Mouse (Mus musculus) hindbrain, embryonic 14.5 days (tissue): ENCODE data around the gene Zbtb26. TPM values are rescaled to one million over a fixed set of nuclear protein-coding genes. Genes with fewer than 3 reads are reported as not detected.

Experiments used
- ATAC-seq: fragments of 200-750 bp; cut with Nextera tagmentation; 2 replicates; pipeline ENCODE4 v1.8.0; 2017; ENCODE audit warnings: moderate number of reproducible peaks, mild to moderate bottlenecking, moderate TSS enrichment, moderate library complexity; ENCODE audit not compliant: low FRiP score
- DNase-seq: peaks from one replicate; pipeline ENCODE4 v3.0.0-alpha.2; 2015; ENCODE audit warnings: low spot score
- H3K27ac ChIP-seq: fragments of 300-500 bp; sonication (generic); 2 replicates; pipeline ENCODE4 v1.5.1; 2014; ENCODE audit warnings: mild to moderate bottlenecking, moderate library complexity
- H3K27me3 ChIP-seq: fragments of 300-500 bp; sonication (generic); 2 replicates; pipeline ENCODE4 v1.6.1; 2014; ENCODE audit warnings: mild to moderate bottlenecking, low read length, mixed read lengths; ENCODE audit not compliant: control insufficient read depth, insufficient read depth
- H3K36me3 ChIP-seq: fragments of 300-500 bp; sonication (generic); replicated peaks from 2 replicates; pipeline ENCODE4 v1.6.1; 2014; ENCODE audit not compliant: control insufficient read depth, insufficient read depth
- H3K4me1 ChIP-seq: fragments of 300-500 bp; sonication (generic); replicated peaks from 2 replicates; pipeline ENCODE4 v1.6.1; 2014; ENCODE audit warnings: antibody characterized with exemption, low read length, mixed read lengths; ENCODE audit not compliant: control insufficient read depth, insufficient read depth
- H3K4me2 ChIP-seq: fragments of 300-500 bp; sonication (generic); replicated peaks from 2 replicates; pipeline ENCODE4 v1.6.1; 2014; ENCODE audit warnings: mild to moderate bottlenecking, moderate library complexity
- H3K4me3 ChIP-seq: fragments of 300-500 bp; sonication (generic); replicated peaks from 2 replicates; pipeline ENCODE4 v1.5.1; 2014; ENCODE audit warnings: mild to moderate bottlenecking, low read length
- H3K9ac ChIP-seq: fragments of 300-500 bp; sonication (generic); 2 replicates; pipeline ENCODE4 v1.6.1; 2014
- H3K9me3 ChIP-seq: fragments of 300-500 bp; sonication (generic); 2 replicates; pipeline ENCODE4 v1.6.1; 2016; ENCODE audit warnings: low read length; ENCODE audit not compliant: control insufficient read depth
- WGBS: fragments of 180-500 bp; shearing (Covaris S2); extraction: QIAGEN DNeasy Blood & Tissue Kit; methylation state at CpG from one replicate; pipeline ENCODE4 v1.1.7; 2014; 5-methylcytosine and 5-hydroxymethylcytosine counted together
- polyA plus RNA-seq: library from polyadenylated mRNA; unstranded; fragments of >200 nt; fragmentation: Nextera tagmentation; extraction: Ambion mirVana; gene quantifications from 2 replicates; pipeline ENCODE4 v1.2.1, GENCODE M21; 2014

Zbtb26 gene
- polyA plus RNA-seq, 1 experiment from 2014 or later = 9.8 TPM

DNA sequence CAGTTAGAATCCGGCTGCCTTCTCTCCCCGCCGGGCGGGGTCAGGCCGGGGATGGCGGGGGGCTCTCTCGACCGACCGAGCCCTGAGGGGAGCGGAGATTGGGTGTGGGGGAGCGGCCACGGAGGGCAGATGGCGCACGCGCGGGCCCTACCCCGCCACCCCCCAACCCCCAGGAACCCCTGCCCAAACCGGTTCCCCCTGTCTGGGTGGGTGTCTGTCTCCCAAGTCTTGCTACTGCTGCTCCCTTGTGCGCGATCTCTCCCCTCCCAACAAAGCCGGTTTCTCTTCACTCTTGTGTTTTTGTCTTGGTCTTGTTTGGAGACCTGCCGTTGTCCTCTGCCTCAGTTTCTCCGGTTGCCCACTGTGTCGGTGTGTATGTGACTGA is 9.4 kb upstream of the Zbtb26 start:
- H3K4me2 ChIP-seq = peak overlapping the region; percentile 69
- H3K4me3 ChIP-seq = peak overlapping the region; percentile 84
- no peaks in the 10 kb centered on the region for H3K9me3 ChIP-seq
- ATAC-seq = peak; percentile 85
- peak overlapping the region; percentile 87 for H3K27ac ChIP-seq
- peaks cover 12% of the 10 kb centered on the region for H3K4me1 ChIP-seq
- no peaks in the 10 kb centered on the region for H3K27me3 ChIP-seq
- peak overlapping the region; percentile 89 for H3K9ac ChIP-seq
- under 1% methylated on average over 13 of the region's 24 CpGs for WGBS
- H3K36me3 ChIP-seq = no peaks in the 10 kb centered on the region
- DNase-seq = peak; percentile 26

DNA sequence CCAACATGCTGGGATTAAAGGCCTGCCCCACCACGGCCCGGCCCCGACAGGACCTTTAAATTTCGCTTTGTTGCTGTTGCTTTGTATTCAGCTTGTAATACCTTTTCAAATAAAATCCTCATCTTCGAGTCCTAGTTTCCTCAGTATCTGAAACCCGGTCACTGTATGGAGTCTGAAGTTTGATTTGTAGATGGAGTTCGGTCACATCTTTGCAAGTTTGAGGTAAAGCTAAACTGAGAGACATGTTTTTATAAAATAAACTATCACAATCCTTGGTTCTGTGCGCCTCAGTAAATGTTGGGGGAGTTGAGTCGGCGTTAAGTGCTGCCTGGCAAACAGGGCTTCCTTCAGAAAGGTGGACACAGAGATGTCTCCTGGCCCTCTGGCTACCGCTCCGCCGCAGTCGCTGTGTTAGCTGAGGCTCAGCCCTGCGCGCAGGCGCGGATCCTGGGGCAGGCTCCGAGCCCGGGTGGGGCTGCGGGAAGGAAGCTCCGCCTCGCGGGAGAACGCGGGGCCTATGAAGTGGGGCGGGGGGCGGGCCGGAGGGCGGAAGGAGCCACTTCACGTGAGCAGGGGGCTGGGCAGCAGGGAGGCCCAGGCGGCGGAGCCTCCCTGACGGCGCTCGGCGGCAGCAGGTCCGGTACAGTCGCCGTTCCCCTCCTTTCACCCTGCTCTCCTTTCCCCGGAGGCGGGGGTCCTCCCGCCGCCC is 8.9 kb upstream of the Zbtb26 start:
- Histone ChIP-seq H3K27me3 (no peaks in the 10 kb centered on the region), H3K4me3 (peak overlapping the region; percentile 84), H3K9ac (peak overlapping the region; percentile 89), H3K9me3 (no peaks in the 10 kb centered on the region), H3K4me2 (peak overlapping the region; percentile 69), H3K27ac (peak overlapping the region; percentile 87), H3K36me3 (no peaks in the 10 kb centered on the region), H3K4me1 (peaks cover 12% of the 10 kb centered on the region)
- ATAC-seq (peak; percentile 98), DNase-seq (peak; percentile 93)
- WGBS = 9% methylated on average over 39 of the region's 44 CpGs

DNA sequence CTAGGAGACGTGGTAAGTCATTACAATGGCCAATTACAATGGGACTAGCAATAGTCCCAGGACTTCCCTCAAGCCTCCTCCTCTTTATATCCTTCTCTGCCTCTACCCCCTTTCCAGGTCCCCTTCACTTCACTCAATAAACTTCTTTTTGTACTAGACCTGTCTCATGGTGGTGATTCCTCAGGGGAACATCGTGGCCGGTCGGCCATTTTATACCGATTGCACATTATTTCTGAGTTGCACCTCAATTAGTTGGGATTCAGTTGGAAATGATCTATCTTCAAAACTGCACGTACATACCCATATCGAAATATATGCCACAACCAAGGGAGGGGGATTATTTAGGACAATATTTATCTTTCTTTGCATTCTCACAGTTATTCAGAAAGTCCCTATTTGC is 11.3 kb downstream of the Zbtb26 start:
- WGBS = 14% methylated on average over 7 of the region's 7 CpGs

DNA sequence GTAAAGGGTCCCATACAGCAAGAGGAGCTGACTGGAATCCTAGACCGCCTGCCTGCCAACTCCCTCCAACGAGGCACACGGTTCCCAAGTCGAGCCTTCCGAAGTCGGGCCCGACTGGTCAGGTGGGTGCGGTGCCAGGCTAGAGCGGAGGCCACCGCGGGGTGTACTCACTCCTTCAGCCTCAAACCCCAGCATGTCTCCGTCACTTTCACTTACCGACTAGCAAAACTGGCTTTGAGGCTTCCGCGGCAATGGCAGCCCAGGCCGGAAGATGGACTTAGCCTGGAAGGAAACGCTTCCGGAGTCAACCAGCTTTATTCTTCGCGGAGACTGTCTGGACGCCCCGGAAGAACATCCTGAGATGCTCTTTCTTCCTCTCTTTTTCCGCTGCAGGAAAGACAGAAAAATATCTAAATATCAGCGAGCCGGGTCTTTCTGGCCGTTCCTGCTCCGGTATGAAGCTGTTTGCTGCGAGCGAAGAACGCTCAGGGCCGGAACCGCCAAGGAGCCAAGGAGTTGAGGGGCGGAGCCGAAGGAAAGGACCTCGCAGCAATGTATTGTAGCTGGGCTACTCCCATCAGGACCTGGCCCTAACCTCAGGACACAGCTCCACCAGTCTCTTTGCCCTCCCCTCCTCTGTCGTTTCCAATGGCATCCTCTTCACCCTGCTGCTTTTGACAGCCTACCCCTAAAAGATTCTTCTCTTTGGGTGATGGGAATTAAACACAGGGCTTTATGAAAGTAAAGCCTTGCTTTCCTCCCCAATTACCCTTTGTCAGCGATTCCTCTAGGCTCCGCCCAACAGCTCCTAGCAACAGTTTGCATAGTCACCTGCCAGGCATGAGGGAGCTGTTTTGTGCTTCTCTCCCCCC is 12.1 kb downstream of the Zbtb26 start:
- Histone ChIP-seq H3K4me2 (peak overlapping the region; percentile 94), H3K9me3 (no peaks in the 10 kb centered on the region), H3K27me3 (no peaks in the 10 kb centered on the region), H3K36me3 (peaks cover 37% of the 10 kb centered on the region), H3K27ac (peak overlapping the region; percentile 97), H3K4me3 (peak overlapping the region; percentile 69), H3K9ac (peak overlapping the region; percentile 84), H3K4me1 (peaks cover 13% of the 10 kb centered on the region)
- WGBS = under 1% methylated on average over 38 of the region's 38 CpGs
- peak; percentile 92 for DNase-seq
- peak; percentile 96 for ATAC-seq

More for the DNA sequence above, 11.3 kb downstream of the Zbtb26 start:
- DNase-seq = no peak
- peaks cover 42% of the 10 kb centered on the region for H3K36me3 ChIP-seq
- peaks cover 13% of the 10 kb centered on the region for H3K4me1 ChIP-seq
- peak overlapping the region; percentile 97 for H3K27ac ChIP-seq
- peak overlapping the region; percentile 84 for H3K9ac ChIP-seq
- H3K27me3 ChIP-seq = no peaks in the 10 kb centered on the region
- H3K4me3 ChIP-seq = peak overlapping the region; percentile 69
- peak overlapping the region; percentile 94 for H3K4me2 ChIP-seq
- H3K9me3 ChIP-seq = no peaks in the 10 kb centered on the region
- ATAC-seq = peak; percentile 21; the same call in 1 of the 2 replicates

DNA sequence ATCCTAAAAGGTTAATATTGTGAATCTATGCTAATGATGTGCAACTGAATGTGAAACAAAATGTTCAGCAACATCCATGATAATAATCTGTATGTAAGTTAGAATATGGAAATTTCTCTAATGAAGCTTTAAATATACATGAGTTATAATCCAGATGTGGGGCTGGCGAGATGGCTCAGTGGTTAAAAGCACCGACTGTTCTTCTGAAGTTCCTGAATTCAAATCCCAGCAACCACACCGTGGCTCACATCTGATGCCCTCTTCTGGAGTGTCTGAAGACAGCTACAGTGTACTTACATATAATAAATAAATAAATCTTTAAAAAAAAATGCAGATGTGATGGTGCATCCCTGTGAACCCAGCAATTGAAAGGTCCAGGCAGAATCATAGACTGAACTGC is 19.3 kb downstream of the Zbtb26 start:
- no peaks in the 10 kb centered on the region for H3K9me3 ChIP-seq
- no peak overlapping the region for H3K27ac ChIP-seq
- H3K36me3 ChIP-seq = peaks cover 21% of the 10 kb centered on the region
- ATAC-seq (no peak), DNase-seq (no peak)
- no peak overlapping the region for H3K4me2 ChIP-seq
- no peak overlapping the region for H3K4me3 ChIP-seq
- H3K4me1 ChIP-seq = peaks cover 22% of the 10 kb centered on the region
- no peaks in the 10 kb centered on the region for H3K27me3 ChIP-seq
- 46% methylated on average over 3 of the region's 3 CpGs for WGBS
- no peak overlapping the region for H3K9ac ChIP-seq

DNA sequence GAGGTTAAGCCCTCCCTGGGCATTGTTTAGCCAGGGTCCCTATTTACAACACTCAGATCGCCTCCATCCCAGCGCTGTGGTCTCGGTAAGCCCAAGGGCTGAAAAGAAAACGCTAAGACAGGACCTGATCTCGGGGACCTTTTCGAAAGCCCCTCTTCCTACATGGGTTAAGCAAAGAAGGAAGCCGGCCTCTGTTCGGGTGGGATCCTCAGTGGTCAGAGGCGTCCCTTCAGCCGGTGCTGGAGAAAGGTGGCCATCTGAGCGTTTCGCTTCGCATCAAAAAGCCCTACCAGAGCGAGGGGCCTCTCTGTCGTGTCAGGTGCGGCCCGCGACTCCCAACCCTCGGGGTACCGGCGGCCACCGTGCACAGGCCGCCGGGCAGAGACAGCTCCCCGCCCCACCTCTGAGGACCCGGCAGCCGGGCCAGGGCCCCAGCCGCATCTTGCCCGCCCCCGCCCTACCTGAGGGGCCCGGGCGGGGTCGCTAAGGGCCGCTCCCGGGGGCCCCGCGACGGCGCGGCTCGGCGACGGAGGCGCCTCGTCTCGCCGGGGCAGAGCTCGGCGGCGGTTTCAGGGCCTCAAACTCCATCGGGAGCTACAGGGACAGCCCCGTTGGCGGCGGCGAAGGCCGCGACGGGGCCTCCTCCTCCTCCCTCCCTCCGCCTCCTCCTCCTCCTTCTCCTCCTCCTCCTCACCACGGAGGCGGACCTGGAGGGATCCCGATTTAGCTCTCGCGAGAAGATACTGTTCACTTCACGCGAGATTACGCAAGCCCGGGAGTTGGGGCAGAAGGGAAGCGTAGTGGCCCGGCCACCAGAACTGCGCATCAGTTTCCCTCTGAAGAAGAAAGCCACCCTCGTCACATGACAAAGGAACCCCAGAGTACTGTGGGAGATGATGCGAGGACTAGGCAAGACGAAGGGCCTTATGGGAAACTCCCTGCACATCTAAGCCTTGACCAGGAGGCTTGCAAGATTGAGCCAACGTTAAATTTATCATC is 20.3 kb downstream of the Zbtb26 start, which contains the start of gene Rc3h2:
Gene Rc3h2, minus strand, starts transcription at position 598 of the 999 bp plus-strand sequence.
- Histone ChIP-seq H3K4me3 (peak within 1 kb of the TSS; percentile 87), H3K4me1 (peaks cover 22% of the 10 kb centered on the region), H3K27ac (peak within 1 kb of the TSS; percentile 95), H3K9me3 (no peaks in the 10 kb centered on the region), H3K9ac (peak within 1 kb of the TSS; percentile 96), H3K36me3 (peaks cover 13% of the 10 kb centered on the region), H3K27me3 (no peaks in the 10 kb centered on the region), H3K4me2 (peak within 1 kb of the TSS; percentile 91)
- DNase-seq (peak; percentile 99), ATAC-seq (peak; percentile 97)
- under 1% methylated on average over 69 of the region's 75 CpGs for WGBS

DNA sequence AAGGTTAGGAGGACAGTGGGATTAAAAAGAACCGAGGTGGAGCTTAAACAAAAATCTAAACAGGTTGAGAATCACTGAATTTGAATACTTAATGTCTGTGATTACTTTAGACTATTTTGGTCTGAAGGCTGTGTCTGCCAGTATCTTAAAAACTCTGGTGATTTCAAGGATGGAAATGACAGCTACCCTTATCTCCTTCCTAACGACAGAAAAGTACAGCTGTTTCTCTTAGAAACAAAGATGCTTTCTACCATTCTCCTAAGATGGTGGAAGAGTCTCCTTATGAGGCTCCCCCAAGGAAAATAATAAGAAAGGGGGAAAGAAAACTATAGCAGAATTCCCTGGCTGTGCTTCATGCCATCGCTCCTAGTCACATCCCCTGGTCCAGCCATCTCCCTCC is 21.0 kb downstream of the Zbtb26 start:
- Histone ChIP-seq H3K9me3 (no peaks in the 10 kb centered on the region), H3K36me3 (peaks cover 6% of the 10 kb centered on the region; the same call in 1 of the 2 replicates), H3K27ac (peak overlapping the region; percentile 95), H3K9ac (peak overlapping the region; percentile 96), H3K4me2 (peak overlapping the region; percentile 91), H3K4me1 (peaks cover 22% of the 10 kb centered on the region), H3K4me3 (peak overlapping the region; percentile 87), H3K27me3 (no peaks in the 10 kb centered on the region)
- 5% methylated on average over 3 of the region's 3 CpGs for WGBS
- no peak for ATAC-seq
- no peak for DNase-seq

DNA sequence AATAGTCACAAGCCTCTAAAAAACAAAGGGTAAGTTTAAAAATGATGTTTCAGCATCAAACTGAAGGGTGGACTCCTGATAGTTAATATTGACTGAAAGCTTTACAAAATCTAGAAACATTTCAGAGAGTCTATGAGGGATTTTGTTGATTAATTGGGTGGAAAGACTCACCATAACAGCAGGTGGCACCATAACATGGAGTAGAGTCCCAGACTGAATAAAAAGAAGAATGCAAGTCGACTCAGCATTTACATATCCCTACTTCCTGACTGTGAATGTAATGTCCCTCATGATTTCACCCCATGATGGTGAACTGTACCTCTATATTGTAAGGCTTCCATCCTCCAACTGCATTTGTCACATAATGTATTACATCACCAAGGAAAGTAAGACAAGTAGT is 47.4 kb downstream of the Zbtb26 start:
- Histone ChIP-seq H3K27ac (no peak overlapping the region), H3K27me3 (no peaks in the 10 kb centered on the region), H3K4me1 (no peaks in the 10 kb centered on the region), H3K9me3 (no peaks in the 10 kb centered on the region), H3K4me2 (no peak overlapping the region), H3K36me3 (peaks cover 60% of the 10 kb centered on the region), H3K9ac (no peak overlapping the region), H3K4me3 (no peak overlapping the region)
- ATAC-seq (no peak), DNase-seq (no peak)
- 56% methylated on average over 1 of the region's 1 CpGs for WGBS
